Mouse (Mus musculus): ENCODE data around the gene Prmt8.

GRCm38 (mm10) chr6:127741162-127741561 lies 28.1 kb downstream of the Prmt8 start:
- TF ChIP-seq GATA1 (IDR thresholded peaks at IDR 0.05; ENCODE audit: borderline replicate concordance, low read length) = no peak
- TF ChIP-seq FLI1 (IDR thresholded peaks at IDR 0.05; ENCODE audit: low read length) = no peak

All from megakaryocyte, embryonic 14.5 days (primary cell).